Mouse (Mus musculus): ENCODE data around the gene Dcst2.

Gene Dcst2

GRCm38 (mm10) chr3:89390111-89390515 lies 28.3 kb downstream of the Dcst2 start:
- DNase-seq, result peak in 1 of 2 experiments; percentile 37

GRCm38 (mm10) chr3:89390699-89391662 lies 29.2 kb downstream of the Dcst2 start:
- DNase-seq, result no peak

DNA sequence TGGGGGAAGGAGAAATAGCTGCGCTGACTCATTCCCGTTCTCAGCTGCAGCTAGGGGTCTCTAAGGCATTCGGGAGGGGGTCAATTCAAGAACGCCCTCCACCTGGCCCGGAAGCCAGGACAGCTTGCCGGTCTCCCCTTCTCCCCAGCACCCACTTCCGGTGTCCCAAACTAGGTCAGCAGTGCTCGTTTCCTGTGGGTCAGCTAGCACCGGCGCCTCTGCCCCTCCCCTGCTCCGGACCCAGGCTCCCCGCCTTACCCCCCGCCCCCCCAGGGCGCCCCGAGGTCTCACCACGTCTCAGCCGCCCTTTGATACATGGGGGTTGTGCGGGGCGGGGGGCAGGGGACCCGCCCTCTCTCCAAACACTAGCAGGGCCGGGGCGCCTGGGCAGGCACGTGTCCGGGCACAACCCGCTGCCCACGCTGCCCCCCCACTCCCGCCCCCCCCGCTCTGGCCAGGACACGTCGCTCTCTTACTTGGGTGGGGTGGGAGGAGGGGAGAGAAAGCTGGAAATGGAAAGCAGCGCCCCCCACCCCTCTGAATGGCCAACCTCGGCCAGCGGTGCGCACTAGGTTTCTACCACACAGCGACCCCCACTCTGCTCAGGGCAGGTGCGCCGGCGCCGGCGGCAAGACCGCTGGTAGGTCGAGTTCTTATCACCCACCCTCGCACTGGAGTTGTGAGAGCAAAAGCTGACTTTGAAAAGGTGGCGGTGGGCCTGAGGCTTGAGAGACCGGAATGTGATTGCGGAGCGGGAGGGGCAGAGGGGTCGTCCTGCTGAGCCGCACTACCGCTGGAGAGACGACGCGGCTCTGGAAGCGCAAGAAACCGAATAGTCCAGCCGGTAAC lies 30.1 kb downstream of the Dcst2 start:
- DNase-seq, result peak; percentile 74 to 76

GRCm38 (mm10) chr3:89392871-89393311 lies 31.1 kb downstream of the Dcst2 start:
- peak in 1 of 2 experiments; percentile 52 for DNase-seq

DNA sequence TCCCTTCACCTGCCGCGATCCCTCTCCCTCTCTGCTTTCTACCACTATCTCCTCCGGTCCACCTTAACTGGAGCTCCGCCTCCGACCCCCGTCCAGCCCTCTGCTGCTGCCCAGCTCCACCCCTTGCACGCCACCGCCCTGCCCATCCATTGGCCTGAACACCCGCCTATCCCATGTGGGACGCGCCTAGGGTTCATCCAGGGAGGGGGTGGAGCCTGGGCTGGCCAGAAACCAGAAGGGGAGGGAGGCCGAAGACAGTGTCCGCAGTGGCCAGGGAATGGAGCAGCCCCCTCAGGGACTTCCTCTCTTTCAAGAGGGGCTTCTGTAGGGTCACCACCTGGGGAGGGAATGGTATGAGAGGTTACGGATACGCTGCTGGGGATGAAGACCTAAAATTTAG lies 31.8 kb downstream of the Dcst2 start:
- peak; percentile 99 for DNase-seq

- DNase-seq, result peak; percentile 92 to 95
These were observed 32.5 kb downstream of the Dcst2 start, which contains the start of gene Zbtb7b for GRCm38 (mm10) chr3:89394006-89394893. Zbtb7b (minus strand) TSS chr3:89394776.

GRCm38 (mm10) chr3:89394894-89395256 lies 33.1 kb downstream of the Dcst2 start:
- peak; percentile 92 to 93 for DNase-seq

DNA sequence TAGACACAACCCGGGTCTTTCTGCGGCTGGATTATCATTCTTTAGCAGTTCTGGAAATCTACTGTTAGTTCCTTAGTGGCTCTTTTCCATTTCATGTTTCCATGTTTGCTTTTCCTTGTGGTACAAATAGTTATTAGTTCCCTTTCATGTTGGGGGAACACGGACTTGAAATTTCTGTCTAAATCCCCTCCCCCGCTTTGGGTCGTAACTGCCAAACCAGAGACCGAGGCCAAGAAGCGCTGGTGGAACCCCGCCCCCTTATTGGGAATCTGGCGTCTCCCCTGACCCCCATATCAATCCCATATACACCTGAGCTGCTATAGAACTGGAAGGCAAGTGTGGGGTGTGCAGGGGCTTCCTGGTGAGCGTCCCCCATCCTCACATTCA lies 33.6 kb downstream of the Dcst2 start:
- DNase-seq, result no peak

- peak; percentile 73 to 82 for DNase-seq
These were observed 34.3 kb downstream of the Dcst2 start for GRCm38 (mm10) chr3:89395806-89396653.

- DNase-seq, result no peak
These were observed 34.9 kb downstream of the Dcst2 start for GRCm38 (mm10) chr3:89396654-89397005.

- no peak for DNase-seq
These were observed 39.6 kb downstream of the Dcst2 start for GRCm38 (mm10) chr3:89401329-89401728.

- DNase-seq, result no peak
These were observed 40.9 kb downstream of the Dcst2 start, which contains the start of gene Lenep for GRCm38 (mm10) chr3:89402693-89403092. Lenep (minus strand) TSS chr3:89402793.

GRCm38 (mm10) chr3:89406887-89407286 lies 45.1 kb downstream of the Dcst2 start:
- no peak for DNase-seq

DNA sequence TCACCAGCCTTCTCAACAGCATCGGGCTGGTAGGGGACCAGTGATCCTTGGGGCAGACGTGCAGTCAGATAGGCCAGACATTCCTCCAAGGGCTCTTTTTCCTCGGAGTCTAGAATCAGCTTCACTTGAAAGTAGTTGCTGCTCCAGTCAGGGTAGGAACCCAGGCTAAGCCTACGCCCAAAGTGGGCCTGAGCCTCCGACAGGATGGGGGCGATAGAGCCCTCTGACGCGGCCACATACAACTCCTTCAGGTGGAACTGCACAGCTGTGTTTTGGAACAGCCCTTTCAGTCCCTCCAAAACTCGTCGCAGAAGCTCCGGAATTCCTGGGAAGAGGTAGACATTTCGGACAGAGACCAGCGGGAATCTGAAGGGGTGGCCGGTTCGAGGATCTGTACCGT lies 46.7 kb downstream of the Dcst2 start:
- DNase-seq, result no peak

- no peak for DNase-seq
These were observed 47.9 kb downstream of the Dcst2 start for GRCm38 (mm10) chr3:89409701-89410100.

- no peak for DNase-seq
These were observed 49.1 kb downstream of the Dcst2 start for GRCm38 (mm10) chr3:89410864-89411263.

- DNase-seq, result peak; percentile 100
These were observed 50.0 kb downstream of the Dcst2 start, which contains the start of gene Flad1 for GRCm38 (mm10) chr3:89411490-89412393. Flad1 (minus strand) TSS chr3:89411870.

- no peak for DNase-seq
These were observed 54.4 kb downstream of the Dcst2 start for GRCm38 (mm10) chr3:89416158-89416557.

- DNase-seq, result no peak
These were observed 55.4 kb downstream of the Dcst2 start for GRCm38 (mm10) chr3:89417131-89417530.

DNA sequence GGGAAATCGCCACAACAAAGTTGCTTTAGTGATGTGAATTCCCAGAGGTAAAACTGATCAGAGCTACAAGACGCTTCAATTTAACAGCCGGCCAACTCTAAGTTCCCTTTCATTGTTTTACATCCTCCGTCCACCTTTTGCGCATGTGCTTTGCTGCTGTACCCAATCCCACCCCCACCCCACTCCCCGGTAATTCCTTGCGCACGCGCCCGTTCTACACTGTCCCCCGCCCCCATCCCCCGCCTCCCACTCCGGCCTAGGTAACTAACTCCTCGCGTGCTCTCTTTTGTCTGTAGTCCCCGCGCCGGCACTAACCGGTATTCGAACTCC lies 56.0 kb downstream of the Dcst2 start:
- no peak for DNase-seq
